Mouse (Mus musculus): ENCODE results near the gene Serpina6. TPM values are rescaled to one million over a fixed set of nuclear protein-coding genes. Genes with fewer than 3 reads are reported as not detected.

Serpina6 gene
- polyA plus RNA-seq, 2 experiments from 2014 or later = not detected

DNA sequence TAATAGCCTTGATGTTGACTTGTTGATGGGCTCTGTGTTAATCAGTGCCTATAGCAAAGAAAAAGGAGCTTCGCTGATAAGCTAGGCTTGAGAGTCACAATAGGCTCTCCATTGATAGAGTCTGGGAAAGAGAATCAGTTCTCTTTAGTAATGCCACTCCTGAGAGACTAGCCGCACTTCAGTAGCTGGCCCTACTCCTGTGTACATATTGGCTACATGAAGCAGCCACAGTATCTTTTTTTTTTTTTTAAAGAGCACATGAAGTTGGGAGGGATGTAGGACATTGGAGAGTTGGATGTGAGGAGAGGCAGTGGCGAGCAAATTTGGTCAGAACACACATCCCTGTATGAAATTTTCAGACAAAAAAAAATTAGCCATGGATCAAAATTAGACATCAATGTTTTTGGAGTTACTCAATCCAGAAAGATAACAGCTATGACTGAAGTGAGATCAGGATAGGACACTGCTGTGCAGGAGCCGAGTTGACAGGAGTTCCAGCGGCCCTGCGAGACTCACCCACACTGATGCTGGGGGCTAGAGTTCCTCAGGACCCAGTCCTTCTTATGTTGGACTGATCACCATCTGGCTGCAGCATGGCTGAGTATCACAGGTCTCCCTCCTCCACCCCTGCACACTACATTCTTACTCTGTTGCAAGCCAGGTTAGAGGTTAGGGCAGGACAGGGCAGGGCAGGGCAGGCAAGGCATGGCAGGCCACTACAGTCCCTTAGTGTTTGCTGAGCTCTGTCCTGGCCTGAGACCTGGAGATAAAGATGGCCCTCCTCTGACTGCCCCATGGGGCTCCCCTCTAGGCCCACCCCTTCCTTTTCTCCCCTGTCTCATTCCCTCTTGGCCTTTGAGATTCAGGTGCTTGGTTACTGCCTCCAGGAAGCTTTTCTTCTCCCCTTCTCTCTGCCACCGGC lies 1.6 kb downstream of the Serpina6 start:
- no peak for ATAC-seq

DNA sequence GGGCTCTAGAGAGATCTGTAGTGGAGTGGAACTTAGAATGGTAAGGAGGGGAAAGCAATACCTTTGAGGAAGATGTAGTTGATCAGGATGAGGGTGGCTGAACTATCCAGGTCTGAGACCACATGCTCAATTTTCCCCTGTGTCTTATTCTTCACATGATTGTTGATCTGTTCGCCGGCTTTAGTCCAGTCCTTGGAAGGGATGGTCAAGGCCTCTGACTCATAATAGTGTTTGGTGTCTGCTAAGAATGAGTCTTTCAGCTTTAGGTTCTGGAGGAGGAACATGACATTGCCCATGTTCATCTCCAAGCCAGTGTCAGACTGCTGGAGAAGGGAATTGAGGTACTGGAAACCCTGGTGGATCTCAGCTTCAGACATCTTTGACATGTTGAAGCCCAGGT lies 3.2 kb downstream of the Serpina6 start:
- no peak for ATAC-seq

DNA sequence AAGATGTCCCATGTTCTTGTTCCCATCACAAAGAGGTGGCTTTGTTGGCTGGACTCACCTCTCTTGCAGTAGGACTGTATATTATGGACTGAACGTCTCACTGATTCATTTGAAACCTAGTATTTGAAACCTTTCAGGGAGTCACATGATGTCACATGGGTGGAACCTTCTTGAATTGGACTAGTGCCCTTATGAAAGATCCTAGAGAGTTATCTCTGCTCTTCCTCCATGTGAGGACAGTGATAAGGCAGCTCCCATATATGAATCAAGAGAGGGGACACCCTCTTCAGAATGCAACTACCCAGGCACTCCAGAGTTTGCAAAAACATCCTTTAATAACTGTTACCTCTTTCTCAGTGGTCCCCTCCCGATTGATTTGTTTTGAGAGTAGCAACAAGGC lies 10.7 kb downstream of the Serpina6 start:
- no peak for ATAC-seq

DNA sequence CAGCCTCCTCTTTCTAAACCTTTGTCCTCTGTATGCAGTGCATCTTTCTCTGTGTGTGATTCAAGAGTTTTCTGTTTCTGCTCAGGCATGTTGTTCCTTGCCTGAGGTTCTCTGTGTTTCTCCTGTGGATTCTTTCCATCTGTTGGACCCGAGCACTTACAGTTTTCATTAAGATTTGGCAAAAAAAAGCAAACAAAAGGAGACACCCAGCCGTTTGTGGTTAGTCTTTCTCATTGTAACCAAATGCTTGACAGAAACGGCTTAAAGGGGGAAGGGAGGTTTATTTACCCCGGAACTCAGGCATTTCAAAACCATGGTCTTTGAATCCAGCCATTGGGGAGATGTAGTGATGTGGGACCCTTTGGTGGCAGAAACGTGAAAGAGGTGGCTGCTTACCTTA lies 12.4 kb downstream of the Serpina6 start:
- ATAC-seq = no peak

DNA sequence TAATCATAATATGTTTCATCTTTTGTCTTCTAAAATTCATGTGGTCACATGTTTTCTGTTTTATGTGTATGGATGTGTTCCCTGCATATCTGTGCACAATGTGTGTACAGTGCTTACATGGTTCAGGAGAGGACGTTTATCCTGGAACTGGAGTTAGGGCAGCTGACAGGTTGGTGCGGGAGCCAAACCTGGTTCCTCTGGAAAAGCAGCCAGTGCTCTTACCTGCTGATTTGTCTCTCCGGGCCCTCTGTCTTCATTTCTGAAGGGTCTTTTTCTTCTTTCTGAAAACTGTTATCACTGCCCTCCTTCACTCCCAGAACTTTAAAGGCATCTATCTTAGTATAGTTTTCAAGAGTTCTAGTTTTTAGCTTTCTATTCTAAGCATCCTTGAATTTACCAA lies 13.2 kb downstream of the Serpina6 start:
- ATAC-seq = no peak

DNA sequence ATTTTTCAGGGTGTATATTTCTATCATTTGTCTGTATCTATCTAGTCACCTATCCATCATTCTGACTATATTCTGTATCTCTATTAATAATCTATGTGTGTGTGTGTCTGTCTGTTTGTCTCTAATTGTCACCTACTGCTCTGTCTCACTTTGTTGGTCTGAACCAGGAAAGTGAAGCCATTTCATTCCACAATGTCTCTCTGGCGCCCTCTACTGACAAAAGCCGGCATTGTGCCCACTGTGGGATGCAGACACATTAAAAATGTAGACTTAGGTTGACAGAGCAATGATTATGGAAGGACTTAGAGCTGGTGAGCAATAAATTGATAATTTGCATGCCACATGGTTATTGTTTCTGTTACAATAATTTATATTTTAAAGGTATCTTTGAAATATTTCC lies 13.7 kb downstream of the Serpina6 start:
- peak; percentile 52 for ATAC-seq

DNA sequence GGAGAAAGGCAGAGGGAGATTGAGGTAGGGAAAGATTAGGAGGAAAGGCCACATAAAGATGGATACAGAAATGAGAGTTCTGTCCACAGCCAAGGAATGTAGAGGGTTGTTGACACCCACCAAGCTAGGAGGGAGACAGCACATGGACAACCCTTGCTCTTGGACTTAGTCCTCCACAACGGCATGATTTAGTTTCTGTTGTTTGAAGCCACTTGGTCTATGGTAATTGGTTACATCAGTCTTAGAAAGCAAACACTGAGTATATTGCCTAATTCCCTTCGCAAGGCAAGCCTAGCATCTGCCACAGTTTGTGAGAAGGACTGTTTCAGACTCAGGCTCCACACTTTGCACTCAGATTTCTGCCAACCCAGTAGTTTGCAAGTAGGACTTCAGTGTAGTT lies 21.2 kb downstream of the Serpina6 start:
- no peak for ATAC-seq

DNA sequence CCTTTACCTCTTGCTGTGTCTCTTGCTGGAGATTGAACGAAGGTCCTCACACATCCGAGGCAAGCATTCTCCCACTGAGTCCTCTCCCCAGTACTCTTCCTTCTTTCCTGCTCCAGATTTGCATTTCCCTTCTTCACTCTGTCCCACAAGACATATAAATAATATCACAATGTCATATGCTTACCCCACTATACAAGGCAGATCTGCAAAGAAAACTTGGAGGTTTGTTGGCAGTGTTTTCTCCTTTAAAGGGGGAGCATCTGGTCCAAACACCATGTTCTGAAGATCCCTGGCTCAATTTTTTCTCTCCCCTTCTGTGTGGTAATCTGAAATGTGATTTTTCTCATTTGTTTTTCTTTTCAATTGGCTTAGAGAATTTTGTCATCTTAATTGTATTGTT lies 22.6 kb downstream of the Serpina6 start:
- no peak for ATAC-seq

DNA sequence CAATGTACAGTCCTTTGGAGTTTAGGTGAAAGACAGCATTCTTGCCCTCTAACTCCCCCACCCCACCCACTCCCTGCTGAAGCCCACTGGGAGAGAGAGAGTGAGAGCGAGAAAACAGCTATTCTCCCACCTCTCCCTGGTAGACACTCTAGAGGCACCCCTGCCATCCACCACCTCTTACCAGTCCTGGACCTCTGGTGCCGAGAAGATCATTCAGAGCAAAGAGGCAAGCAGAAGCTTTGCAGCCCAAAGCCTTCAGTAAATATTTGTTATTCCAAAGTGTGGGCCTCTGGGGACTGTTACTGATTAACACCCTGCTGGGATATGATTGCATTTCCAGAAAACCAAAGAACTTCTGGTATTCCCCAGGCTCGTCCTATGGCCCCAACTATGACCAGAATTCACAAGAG lies 25.8 kb downstream of the Serpina6 start, which contains the start of gene Serpina10:
Serpina10 (minus strand) TSS at position 242 of the 410 bp plus-strand sequence.
- no peak for ATAC-seq

DNA sequence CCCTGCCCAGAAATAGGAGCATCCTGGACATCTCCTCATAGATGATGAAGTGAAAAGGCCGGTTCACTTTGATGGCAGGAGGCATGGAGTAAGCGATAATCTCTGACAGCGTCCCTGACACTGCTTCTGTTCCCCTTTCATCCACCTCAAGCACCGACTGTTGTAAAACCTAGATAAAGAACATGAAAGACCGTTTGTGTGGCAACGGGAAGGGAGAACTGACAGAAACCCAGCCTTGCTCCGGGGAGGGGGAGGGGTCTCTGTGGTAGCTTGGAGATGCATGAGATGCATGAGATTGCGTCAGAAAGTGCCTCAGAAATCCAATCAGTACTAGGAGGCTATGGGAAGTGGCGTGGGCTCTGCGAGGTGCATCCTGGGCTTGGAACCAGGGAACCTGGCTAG lies 40.2 kb downstream of the Serpina6 start:
- ATAC-seq = no peak

DNA sequence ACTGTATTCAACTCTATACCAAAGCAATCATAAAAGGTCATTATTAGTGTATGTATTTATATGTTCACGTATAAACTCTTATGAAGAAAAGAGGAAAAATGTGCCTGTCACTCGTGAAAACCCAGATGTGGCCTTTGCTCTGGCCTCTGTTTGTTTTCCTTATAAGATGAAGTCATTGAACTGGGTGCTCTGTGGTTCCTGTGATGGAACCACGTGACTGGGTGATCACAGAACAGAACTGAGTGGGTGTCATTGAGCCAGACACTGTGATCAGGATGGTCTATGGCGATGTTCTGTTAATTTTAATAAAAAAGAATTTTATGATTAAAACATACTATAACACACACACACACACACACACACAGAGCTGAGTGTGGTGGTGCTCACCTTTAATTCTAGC lies 41.3 kb downstream of the Serpina6 start:
- ATAC-seq = no peak

DNA sequence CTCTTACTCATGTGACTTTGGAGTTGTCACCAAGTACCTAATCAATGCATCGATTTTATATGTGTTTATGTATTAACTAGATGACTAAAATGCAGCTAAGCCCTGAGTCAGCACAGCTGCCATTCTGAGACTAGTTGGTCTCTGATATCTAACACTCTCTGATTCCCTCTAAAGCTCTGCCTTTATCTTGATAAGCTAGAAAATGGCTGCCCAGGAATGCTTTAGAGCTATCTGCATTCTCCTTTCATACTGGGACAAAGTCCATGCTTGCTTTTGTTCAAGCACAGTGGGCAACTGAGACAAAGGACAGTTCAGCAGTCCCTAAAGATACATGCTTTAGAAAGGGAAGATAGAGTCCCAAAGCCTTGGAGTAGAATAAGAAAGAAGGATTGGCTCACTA lies 41.9 kb downstream of the Serpina6 start:
- no peak for ATAC-seq

DNA sequence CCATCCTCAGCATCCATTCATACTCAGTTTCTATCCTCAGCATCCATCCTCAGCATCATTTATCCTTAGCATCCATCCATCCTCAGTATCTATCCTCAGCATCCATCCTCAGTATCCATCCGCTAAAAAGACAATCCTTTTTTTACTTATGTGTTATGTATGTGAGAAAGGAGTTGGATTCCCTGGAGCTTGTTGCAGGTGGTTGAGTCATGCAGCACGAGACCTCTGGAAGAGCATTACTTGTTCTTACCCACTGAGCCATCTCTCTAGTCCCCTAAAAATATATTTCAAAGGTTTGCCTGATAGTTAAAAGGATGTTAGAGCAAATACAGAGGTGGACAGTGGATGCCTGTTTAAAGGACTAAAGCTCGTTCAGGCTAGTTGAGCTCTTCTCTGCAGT lies 55.2 kb downstream of the Serpina6 start:
- no peak for ATAC-seq

DNA sequence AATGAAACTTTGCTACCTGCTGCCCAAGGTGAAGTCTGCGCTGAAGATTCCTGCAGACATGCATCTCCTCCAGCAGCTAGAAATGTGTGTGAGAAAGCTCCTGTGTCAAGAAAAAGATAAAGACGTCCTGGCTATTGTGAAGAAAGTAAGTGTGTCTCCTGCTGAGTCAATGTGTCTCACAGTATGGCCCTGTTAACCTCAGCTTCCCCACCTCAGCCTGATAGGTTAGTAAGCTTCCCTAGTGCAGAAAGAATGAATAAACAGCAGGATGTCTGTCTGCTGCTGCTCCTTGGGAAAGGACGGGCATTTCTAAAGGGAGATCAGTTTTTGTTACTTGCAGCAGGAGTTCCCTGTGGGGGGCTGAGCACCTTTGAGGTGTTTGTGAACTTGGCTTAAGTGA lies 56.6 kb downstream of the Serpina6 start:
- no peak for ATAC-seq

DNA sequence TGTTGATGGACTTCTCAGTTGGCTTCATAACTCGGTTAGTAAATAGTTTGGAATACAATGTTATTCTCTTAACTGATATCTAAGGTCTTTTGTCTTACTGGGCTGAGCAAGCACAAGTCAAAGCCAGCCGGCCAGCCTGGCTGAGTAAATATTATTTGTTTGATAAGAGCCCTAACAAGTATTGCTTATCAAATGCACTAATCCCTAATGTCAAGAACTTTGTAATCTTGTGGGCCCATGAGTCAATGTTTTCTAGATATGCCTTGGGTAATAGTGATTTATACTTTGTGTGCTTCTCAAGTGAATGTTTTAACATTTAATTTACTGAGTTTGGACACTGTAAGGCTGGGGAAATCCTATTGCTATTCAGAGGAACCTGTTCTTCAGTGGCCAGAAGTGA lies 58.6 kb downstream of the Serpina6 start:
- no peak for ATAC-seq

Other genes starting within 250 kb of the Serpina6 start
- 1 to 10 TPM in 1 of 2 experiments, not detected in 1; 1.1 TPM for gene 9330161L09Rik, start 249.4 kb downstream of the Serpina6 start, polyA plus RNA-seq (2017; shearing (Covaris generic))
- gene Ddx24, start 231.4 kb downstream of the Serpina6 start, polyA plus RNA-seq (2017; shearing (Covaris generic)) = 100 to 1,000 TPM; 193 to 282 TPM
- gene Ifi27, start 223.0 kb downstream of the Serpina6 start, polyA plus RNA-seq (2017; shearing (Covaris generic)) = 100 to 1,000 TPM; 252 to 334 TPM
- 1,000 to 10,000 TPM; 1,686 to 1,965 TPM for gene Ifi27l2a, start 213.5 kb downstream of the Serpina6 start, polyA plus RNA-seq (2017; shearing (Covaris generic))
- not detected for gene Ifi27l2b, start 200.0 kb downstream of the Serpina6 start, polyA plus RNA-seq (2017; shearing (Covaris generic))
- under 1 TPM in 1 of 2 experiments, not detected in 1; 0.17 TPM for gene Ppp4r4, start 124.9 kb downstream of the Serpina6 start, polyA plus RNA-seq (2017; shearing (Covaris generic))
- gene Serpina10, start 25.8 kb downstream of the Serpina6 start, polyA plus RNA-seq (2017; shearing (Covaris generic)) = not detected
- not detected for gene Serpina16, start 18.9 kb upstream of the Serpina6 start, polyA plus RNA-seq (2017; shearing (Covaris generic))
- not detected for gene Serpina1f, start 38.3 kb upstream of the Serpina6 start, polyA plus RNA-seq (2017; shearing (Covaris generic))
- not detected for gene Serpina1d, start 116.4 kb upstream of the Serpina6 start, polyA plus RNA-seq (2017; shearing (Covaris generic))
- gene Serpina1b, start 173.2 kb upstream of the Serpina6 start, polyA plus RNA-seq (2017; shearing (Covaris generic)) = not detected
- gene Serpina1a, start 206.3 kb upstream of the Serpina6 start, polyA plus RNA-seq (2017; shearing (Covaris generic)) = not detected
- not detected for gene Serpina1c, start 247.7 kb upstream of the Serpina6 start, polyA plus RNA-seq (2017; shearing (Covaris generic))